Mouse (Mus musculus): ENCODE measurements around the gene Ddx20.

GRCm38 (mm10) chr3:105721681-105722201 lies 34.4 kb upstream of the Ddx20 start:
- no peak for TF ChIP-seq CTCF (IDR thresholded peaks at IDR 0.05; ENCODE audit: insufficient read depth, low read depth, low read length)
- no peak for TF ChIP-seq POLR2A (IDR thresholded peaks at IDR 0.05; ENCODE audit: insufficient read depth, low read depth, low read length)
